Mouse (Mus musculus) thymus, postnatal 4 days (tissue): ENCODE measurements around the gene Rnaset2a.
"Not testable (repeated sequence)": the region's sequence is repeated elsewhere in the genome, so short reads cannot be mapped to it uniquely, and the experiment has no call there.

ENCODE experiments used
- DNase-seq: peaks from one replicate; pipeline ENCODE4 v3.0.0; 2021

The Rnaset2a gene

DNA sequence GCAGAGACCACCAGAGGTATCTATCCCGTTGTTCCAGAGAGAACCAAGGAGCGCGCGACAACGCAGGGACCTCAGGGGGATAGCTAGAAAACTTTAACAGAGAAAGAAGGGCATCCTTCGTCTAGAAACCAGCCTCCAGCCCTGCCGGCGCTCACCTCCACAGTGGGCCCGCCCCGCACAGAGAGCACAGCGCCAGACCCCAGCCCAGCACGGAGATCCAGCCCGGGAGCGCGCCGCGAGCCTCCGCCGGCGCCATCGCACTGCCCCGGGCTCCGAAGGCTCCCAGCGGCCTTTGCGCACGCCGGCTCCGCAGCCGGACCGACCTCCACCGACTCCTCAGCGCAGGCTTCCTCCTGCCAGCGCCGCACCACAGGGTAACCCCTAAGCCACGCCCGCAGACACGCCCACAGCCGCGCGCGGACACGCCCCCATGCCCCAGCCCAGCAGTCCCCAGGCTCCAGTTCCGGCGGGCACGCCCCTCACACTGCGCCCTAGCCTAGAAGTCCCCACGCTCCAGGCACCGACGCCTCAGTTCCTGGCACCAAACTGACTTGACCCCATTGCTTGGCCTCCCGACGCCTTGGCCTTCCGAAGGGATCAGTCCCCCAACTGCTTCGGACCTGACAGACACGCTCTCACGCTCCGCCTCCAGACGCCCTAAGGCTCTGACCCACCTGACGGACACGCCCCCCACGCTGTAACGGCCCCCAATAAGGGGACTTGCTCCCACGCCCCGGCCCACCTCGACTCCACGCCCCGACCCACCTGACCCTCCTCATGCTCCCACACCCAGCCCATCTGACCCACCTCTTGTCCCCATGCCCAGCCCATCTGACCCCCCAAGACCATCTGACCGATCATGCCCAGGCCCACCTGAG is at the start of gene Rnaset2a, which contains the start of gene Gm49673:
Rnaset2a (minus strand) TSS at position 659 of the 878 bp plus-strand sequence.
Gm49673 (minus strand) TSS at position 350 of the 878 bp plus-strand sequence.
- peak; percentile 55 for DNase-seq

- DNase-seq = no peak
Observed at GRCm38 (mm10) chr17:8197652-8198051, 49.8 kb upstream of the Rnaset2a start.

- no peak for DNase-seq
Observed at GRCm38 (mm10) chr17:8195685-8196376, 47.9 kb upstream of the Rnaset2a start.

DNA sequence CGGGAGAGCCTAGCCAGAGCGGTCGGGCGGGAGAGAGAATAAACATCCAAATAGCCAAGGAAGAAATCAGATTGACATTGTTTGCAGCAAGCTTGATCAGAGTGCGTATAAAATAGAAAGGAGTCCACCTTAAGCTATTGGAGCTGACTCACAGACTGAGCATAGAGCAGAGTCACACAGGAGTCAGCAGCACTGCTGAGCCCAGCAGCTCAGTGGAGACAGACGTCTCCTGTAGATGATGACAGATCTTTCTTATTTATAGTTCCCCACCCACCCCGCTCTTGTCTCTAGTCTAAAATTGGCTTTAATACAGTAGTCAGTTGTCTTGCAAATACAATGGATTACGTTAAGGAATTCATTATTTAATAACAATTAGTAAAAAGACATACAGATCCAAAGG is 45.8 kb upstream of the Rnaset2a start:
- no peak for DNase-seq

DNA sequence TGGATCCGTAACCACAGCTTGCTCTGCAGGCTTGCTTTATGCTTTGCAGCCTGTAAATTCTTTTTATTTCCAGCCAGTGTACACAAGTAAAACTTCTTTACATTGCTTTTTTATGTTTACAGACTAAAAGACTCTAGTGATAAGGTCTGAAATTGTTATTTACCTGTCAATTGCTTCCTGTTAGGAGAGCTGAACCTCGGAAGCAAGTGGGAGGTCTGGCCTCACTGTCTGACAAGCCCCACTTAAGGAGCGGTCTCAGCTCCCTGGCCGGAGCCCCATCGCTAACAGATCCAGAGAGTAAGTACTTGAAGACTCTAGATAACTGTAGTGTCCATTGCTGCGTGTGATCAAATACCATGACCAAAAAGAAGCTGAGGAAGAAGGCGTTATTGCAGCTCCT is 36.3 kb upstream of the Rnaset2a start:
- DNase-seq = no peak

GRCm38 (mm10) chr17:8183815-8184214 is 35.9 kb upstream of the Rnaset2a start:
- no peak for DNase-seq

GRCm38 (mm10) chr17:8177090-8177489 is 29.2 kb upstream of the Rnaset2a start:
- no peak for DNase-seq

DNA sequence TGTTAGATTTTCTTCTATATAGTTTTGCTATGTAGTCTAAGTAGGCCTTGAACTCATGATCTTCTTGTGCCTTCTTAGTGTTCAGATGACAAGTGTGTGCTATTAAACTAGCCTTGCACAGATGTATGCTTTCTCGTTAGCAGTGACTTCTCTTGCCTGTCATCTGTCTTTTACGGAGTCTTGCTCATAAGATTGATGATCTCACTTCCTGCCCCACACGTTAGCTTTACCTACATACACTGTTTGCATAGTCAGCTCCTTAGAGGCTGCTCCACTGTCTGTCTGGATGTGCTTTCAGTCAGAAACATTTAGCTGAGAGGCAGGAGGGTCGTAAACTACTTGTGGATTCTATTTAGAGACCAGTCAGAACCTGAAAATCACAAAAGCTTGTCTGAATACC is 23.2 kb upstream of the Rnaset2a start:
- DNase-seq = no peak

- no peak for DNase-seq
Observed at GRCm38 (mm10) chr17:8170331-8170730, 22.4 kb upstream of the Rnaset2a start.

GRCm38 (mm10) chr17:8167436-8167835 is 19.5 kb upstream of the Rnaset2a start:
- not testable (repeated sequence) for DNase-seq

DNA sequence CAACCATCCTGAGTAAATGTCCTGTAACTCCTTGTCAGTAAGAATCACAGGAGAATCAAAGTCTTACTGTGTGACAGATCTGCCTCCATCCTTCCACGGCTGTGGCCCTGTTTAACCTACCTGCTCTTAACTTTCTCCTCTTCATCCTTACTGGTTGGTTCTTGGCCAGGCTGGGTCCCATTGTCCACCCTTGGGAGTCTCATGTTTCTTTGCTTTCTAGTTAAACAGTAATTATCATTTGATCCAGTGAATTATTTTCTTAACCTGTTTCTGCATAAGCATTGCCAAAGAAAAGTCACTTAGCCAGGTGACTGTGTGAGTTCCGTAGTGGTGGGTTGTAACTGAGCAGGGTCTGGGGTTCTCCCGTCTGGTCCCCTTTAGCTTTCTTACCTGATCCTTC is 18.6 kb upstream of the Rnaset2a start:
- DNase-seq = not testable (repeated sequence)

GRCm38 (mm10) chr17:8165977-8166376 is 18.1 kb upstream of the Rnaset2a start:
- not testable (repeated sequence) for DNase-seq

GRCm38 (mm10) chr17:8165608-8165945 is 17.7 kb upstream of the Rnaset2a start:
- peak; percentile 63 for DNase-seq

GRCm38 (mm10) chr17:8164701-8165607 is 17.1 kb upstream of the Rnaset2a start, which contains the start of gene Fgfr1op:
Fgfr1op (plus strand) TSS chr17:8165501.
- peak; percentile 56 for DNase-seq

- peak; percentile 76 for DNase-seq
Observed at GRCm38 (mm10) chr17:8160969-8161368, 13.1 kb upstream of the Rnaset2a start.

GRCm38 (mm10) chr17:8158627-8159026 is 10.7 kb upstream of the Rnaset2a start:
- DNase-seq = not testable (repeated sequence)

DNA sequence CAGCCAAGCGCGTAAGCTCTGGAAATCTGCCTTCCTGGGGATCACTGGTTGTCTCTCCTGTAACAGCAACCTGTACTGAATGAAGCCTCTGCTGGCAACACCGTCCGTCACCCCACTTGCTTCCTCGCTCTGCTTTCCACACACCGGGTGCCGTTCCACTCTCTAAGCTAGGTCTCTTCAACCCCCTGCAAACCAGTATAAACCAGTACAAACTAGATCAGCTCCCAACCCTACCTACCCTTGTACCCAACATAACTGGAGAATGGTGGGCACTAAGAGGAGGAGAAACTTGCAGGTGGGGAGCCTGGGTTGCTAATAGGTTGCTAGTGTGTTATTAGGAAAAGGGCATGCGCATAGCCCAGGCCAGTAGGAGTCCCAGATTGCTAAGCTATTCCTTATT is 8.1 kb upstream of the Rnaset2a start:
- not testable (repeated sequence) for DNase-seq

DNA sequence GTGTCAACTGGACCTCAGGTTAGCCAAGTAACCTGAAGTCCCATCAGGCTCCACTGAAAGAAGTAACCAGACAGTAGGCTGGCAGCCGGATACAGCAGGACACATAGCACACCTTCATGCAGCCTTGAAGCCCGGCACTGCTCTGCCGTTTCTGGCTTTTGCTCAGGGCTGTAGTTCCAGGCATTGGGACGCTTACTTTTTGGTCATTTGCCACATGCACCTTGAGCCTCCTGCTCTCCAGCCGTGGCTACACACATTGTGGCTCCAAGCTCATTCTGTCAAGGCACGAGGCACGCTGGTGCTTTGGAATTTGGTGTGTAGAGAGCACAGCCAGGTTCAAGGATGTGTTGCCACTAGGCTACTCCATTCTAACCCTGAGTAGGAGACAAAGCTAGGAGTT is 7.1 kb upstream of the Rnaset2a start:
- DNase-seq = not testable (repeated sequence)

DNA sequence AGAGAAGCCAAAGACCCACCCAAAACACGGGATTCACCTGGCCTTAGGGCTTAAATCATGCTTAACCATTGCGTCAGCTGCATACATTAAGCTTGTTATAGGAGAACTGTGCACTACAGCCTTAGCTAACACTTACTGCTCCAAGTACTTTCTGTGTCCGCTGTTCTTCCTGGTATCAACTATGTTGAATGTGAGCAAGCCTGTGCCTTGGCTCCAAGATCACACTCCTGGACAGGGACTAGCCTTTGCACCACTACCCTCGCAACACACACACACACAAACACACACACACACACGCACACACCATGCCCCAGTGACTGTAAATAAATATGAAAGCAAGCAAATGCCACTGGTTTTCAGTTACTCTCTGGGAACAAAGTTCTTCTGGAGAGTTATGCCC is 966 bp downstream of the Rnaset2a start:
- not testable (repeated sequence) for DNase-seq

DNA sequence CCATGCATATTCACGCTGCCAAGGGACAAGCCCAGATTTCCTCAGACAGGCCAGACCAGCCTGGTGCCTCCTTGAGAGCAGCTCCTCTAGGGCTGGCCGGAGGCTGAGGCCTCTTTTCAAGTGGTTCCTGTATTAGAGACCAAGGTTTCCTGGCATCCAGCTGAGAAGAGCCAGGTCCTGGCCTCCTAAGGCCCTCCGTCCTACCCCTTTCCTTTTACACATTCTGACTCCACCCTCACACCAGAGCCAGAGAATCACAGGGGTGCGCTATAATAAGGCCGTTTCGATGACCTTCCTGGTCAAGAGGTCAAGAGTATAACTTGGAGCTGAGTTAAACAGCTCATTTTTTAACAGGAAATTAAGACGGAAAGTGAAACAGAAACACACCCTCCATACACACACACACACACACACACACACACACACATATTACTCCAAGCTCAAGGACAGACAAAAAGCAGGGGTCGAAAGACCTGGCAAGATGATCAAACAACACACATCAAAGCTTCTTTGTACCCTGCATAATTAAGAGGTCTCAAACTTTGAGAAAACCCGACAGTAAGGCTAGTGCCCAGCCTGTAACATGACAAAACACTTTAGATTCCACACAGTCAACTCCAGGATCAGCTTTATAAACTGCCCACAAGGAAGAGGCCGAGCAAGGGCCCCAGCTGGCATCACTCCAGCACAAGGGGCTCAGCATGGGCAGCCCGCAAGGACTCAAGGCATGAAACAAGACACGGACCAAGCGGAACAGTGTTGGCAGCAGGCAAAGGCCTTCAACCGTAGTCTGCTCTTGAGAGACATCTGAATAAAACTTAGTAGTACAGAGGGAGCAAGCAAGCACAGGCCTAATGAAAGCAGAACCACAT is 3.9 kb downstream of the Rnaset2a start:
- DNase-seq = not testable (repeated sequence)

DNA sequence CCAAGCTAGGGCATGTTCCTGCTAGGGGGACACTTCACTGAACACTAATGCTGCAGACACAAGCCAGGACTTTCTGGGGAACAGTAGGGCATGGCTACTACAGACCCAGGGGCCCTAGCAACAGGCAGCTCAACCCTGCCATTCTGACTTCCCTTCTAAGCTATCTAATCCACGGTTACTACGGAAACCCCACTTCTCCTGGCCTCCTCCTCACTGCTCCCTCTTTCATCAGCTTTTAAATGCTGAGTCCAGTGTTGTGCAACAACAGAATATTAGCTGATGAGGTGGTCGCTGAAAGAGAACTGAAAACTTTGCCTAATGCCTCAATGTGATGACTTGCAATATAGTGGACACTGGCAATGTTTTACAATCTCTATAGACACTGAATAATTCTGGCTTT is 7.7 kb downstream of the Rnaset2a start:
- not testable (repeated sequence) for DNase-seq

GRCm38 (mm10) chr17:8138116-8138515 is 9.8 kb downstream of the Rnaset2a start:
- not testable (repeated sequence) for DNase-seq
